Mouse (Mus musculus) CH12F3 (cell line): ENCODE measurements around the gene Ddx28.

ENCODE experiments used
- in situ Hi-C: fragments of 300-500 bp; cut with MboI; formaldehyde crosslinking; loops from 2 replicates; pipeline ENCODE4 v1.14.3; 2020; ENCODE audit warnings: low sequenced_read_pairs

The Ddx28 gene

DNA sequence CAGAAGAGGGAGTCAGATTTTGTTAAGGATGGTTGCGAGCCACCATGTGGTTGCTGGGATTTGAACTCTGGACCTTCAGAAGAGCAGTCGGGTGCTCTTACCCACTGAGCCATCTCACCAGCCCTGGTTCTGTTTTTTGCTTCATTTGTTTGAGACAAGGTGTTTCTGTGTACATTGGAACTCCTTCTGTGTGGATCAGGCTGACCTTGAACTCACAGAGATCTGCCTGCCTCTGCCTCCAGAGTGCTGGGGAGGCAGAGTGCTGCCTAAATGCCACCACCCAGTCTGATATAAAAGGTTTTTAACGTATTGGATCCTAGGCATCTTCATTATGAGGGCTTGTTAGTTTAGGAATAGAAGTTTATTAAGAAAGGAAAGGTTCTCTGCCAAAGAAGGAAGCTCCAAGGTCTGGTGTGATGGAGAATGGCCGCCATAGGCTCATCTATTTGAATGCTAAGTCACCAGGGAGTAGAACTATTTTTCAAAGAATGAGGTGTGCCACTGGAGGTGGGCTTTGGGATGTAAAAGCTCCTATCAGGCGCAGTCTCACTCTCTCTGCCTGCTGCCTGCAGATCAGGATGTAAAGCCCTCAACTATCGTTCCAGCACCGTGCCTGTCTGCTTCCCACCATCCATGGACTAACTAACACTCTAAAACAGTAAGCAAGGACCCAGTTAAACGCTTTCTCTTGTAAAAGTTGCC is 40.5 kb downstream of the Ddx28 start:
- in situ Hi-C loops = no loop called here

DNA sequence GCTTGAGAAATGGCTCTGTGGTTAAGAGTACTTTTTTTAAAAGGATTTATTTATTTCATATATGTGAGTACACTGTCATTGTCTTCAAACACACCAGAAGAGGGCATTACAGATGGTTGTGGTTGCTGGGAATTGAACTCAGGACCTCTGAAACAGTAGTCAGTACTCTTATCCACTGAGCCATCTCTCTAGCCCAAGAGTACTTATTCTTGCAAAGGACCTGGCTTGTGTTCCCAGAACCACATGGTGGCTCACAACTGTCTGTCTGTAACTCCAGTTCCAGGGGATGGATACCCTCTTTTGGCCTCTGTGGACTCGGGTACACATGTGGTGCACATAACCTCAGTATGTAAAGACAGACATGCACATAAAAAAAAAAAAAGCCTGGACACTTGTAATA is 42.3 kb downstream of the Ddx28 start:
- in situ Hi-C loops = no loop called here

DNA sequence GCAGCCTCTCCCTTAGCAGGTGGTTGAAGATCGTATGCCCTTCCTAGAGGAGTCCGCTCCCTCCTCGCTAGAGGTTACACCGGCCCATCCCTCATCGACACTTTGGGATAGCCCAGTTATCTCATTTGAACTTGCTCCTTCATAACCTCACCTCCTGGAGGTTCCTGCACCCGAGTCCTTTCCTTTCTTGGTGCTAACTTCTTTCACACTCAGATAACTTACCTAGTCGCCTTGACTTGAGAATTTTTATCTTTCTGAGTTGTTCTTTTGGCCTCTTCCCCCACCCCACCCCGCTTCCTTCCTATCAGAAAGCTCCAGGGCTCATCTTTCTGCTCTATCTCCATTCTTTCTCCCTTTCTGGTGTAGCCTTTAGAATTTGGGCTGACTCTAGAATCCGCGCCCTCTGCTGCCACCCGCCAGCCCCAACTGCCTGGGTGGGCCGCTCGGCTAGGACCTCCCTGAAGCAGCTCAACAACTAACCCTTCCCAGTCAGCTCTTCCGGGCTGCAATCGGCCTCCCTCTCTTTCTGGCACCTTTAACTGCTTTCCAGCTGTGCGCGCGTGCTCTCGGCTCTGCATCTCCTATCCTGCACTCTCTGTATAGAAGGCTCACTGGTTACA is 44.9 kb downstream of the Ddx28 start:
- in situ Hi-C loops = no loop called here

DNA sequence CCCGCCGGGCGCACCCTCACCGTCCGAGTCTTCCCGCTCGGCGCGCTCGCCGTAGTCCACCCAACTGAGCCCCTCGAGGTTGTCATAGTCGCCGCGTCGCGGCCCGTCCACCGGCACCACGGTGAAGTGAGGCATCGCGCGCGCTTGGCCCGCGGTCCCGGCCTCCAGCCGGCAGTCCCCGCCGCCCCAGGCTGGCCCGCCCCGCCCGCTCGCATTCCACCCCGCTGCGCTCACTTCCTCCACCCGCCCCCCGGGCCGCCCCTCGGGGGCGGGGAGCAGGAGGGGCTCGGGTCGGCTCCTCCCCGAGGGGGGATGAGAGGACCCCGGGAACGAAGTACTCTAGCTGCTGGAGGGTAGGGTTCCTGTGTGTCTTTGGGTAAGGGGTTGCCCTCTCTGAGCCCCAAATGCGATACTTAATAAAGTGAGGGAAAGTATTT is 45.8 kb downstream of the Ddx28 start, which contains the start of gene Slc12a4:
Slc12a4 (minus strand) TSS at position 193 of the 437 bp plus-strand sequence.
- in situ Hi-C loops = no loop called here

GRCm38 (mm10) chr8:105965266-105965904 is 46.3 kb downstream of the Ddx28 start:
- in situ Hi-C loops = no loop called here

GRCm38 (mm10) chr8:105964506-105965265 is 47.0 kb downstream of the Ddx28 start:
- in situ Hi-C loops = no loop called here

DNA sequence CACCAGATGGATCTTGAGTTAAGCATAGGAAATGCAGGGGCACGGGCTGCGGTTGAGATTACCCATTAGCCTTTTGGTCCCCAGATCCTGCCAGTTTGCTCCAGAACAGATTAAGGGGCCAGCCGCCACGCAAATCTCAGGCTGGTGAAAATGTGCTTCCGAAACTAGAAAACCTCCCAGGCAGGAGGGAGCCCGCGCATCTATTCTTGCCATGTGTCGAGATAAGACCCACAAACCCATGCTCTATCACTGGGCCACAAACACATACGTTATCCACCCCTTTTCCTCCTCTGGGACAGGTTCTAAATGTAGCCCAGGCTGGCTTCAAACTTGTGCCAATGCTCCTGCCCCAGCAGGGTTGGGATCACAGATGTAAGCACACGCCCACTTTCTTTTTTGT is 50.1 kb downstream of the Ddx28 start:
- in situ Hi-C loops = no loop called here

DNA sequence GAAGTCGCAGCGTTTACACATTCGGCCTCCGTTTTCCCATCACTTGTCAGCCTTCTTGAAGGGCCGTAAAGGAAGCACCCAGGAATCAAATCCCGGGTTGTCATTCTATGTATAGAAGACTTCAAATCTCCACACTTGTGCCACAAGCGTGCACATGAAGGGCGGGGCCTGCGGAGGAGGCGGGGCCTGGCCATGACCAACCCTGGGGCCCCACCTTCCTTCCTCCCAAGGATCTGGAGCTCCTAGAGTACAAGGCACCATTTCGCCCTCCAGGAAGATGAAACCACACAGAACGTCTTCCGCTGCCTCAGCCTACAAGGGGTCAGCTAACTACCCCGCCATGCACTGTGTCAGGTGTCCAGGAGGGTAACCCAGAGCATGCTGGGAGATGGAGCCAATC is 50.6 kb downstream of the Ddx28 start:
- in situ Hi-C loops = no loop called here
